Mouse (Mus musculus) heart, postnatal 36 days (tissue): ENCODE data around the gene Rexo1. TPM values are rescaled to one million over a fixed set of nuclear protein-coding genes. Genes with fewer than 3 reads are reported as not detected.
A peak's percentile ranks its signal among the peaks of the same experiment; 100 is the strongest.

Experiments used
- DNase-seq, 2 experiments: peaks; one replicate each; pipeline ENCODE4 v3.0.0; 2021 to 2022
- intact Hi-C: fragments of 180-260 bp; cut with DNase I; formaldehyde crosslinking; loops from one replicate; pipeline ENCODE4 v1.15.1; 2025
- total RNA-seq, 2 experiments: library from RNA; stranded (reverse); gene quantifications; 2 replicates each; pipeline ENCODE4 v1.2.3; 2021

Gene Rexo1
- total RNA-seq, 2 experiments from 2014 or later: 12.3 to 13.7 TPM

GRCm38 (mm10) chr10:80560621-80561020, 739 bp downstream of the Rexo1 start:
- intact Hi-C loops: no loop called here
- DNase-seq: no peak

- intact Hi-C loops: no loop called here
- DNase-seq: no peak
Measured at GRCm38 (mm10) chr10:80559431-80559830, 1.9 kb downstream of the Rexo1 start.

- intact Hi-C loops: loop anchor here (2.0 kb wide), 1 partner anchor 49 kb away; no protein-coding TSS in a partner anchor
Measured at GRCm38 (mm10) chr10:80557346-80557965, 3.9 kb downstream of the Rexo1 start.

GRCm38 (mm10) chr10:80553997-80554396, 7.4 kb downstream of the Rexo1 start:
- no peak for DNase-seq
- intact Hi-C loops: loop anchor here (5.0 kb wide), 1 partner anchor 177 kb away; no protein-coding TSS in a partner anchor

More at GRCm38 (mm10) chr10:80557346-80557965, 3.9 kb downstream of the Rexo1 start:
- peak; percentile 78 to 83 for DNase-seq

GRCm38 (mm10) chr10:80553575-80553974, 7.8 kb downstream of the Rexo1 start:
- intact Hi-C loops: loop anchor here (5.0 kb wide), 1 partner anchor 176 kb away; no protein-coding TSS in a partner anchor
- DNase-seq: no peak

- intact Hi-C loops: loop anchor here (5.0 kb wide), 1 partner anchor 175 kb away; no protein-coding TSS in a partner anchor
- no peak for DNase-seq
Measured at GRCm38 (mm10) chr10:80552364-80552763, 9.0 kb downstream of the Rexo1 start.

GRCm38 (mm10) chr10:80549279-80549678, 12.1 kb downstream of the Rexo1 start:
- intact Hi-C loops: no loop called here
- no peak for DNase-seq

GRCm38 (mm10) chr10:80548428-80549006, 12.8 kb downstream of the Rexo1 start:
- DNase-seq: peak; percentile 64 to 69
- intact Hi-C loops: no loop called here

- DNase-seq: no peak
- intact Hi-C loops: no loop called here
Measured at GRCm38 (mm10) chr10:80547539-80547938, 13.8 kb downstream of the Rexo1 start.

GRCm38 (mm10) chr10:80546945-80547344, 14.4 kb downstream of the Rexo1 start:
- intact Hi-C loops: no loop called here
- no peak for DNase-seq

- intact Hi-C loops: no loop called here
- no peak for DNase-seq
Measured at GRCm38 (mm10) chr10:80545590-80545989, 15.8 kb downstream of the Rexo1 start.

- DNase-seq: no peak
- intact Hi-C loops: no loop called here
Measured at GRCm38 (mm10) chr10:80543873-80544272, 17.5 kb downstream of the Rexo1 start.

- intact Hi-C loops: loop anchor here (5.0 kb wide), 1 partner anchor 172 kb away; no protein-coding TSS in a partner anchor
- DNase-seq: no peak
Measured at GRCm38 (mm10) chr10:80539493-80539892, 21.9 kb downstream of the Rexo1 start.

- intact Hi-C loops: loop anchor here (5.0 kb wide), 1 partner anchor 172 kb away; no protein-coding TSS in a partner anchor
- peak; percentile 37 to 58 for DNase-seq
Measured at GRCm38 (mm10) chr10:80538710-80539394, 22.5 kb downstream of the Rexo1 start, which contains the start of gene Atp8b3. Gene Atp8b3, minus strand, starts transcription at chr10:80539124.

- intact Hi-C loops: loop anchor here (5.0 kb wide), 1 partner anchor 171 kb away; no protein-coding TSS in a partner anchor
- DNase-seq: no peak
Measured at GRCm38 (mm10) chr10:80538180-80538579, 23.2 kb downstream of the Rexo1 start.

GRCm38 (mm10) chr10:80535711-80536110, 25.6 kb downstream of the Rexo1 start:
- no peak for DNase-seq
- intact Hi-C loops: loop anchor here (5.0 kb wide), 1 partner anchor 168 kb away; no protein-coding TSS in a partner anchor

- DNase-seq: no peak
- intact Hi-C loops: loop anchor here (5.0 kb wide), 1 partner anchor 168 kb away; no protein-coding TSS in a partner anchor
Measured at GRCm38 (mm10) chr10:80535071-80535470, 26.3 kb downstream of the Rexo1 start.

- intact Hi-C loops: no loop called here
- DNase-seq: no peak
Measured at GRCm38 (mm10) chr10:80533704-80534103, 27.7 kb downstream of the Rexo1 start.

- DNase-seq: no peak
- intact Hi-C loops: no loop called here
Measured at GRCm38 (mm10) chr10:80532783-80533182, 28.6 kb downstream of the Rexo1 start.

GRCm38 (mm10) chr10:80526172-80526571, 35.2 kb downstream of the Rexo1 start:
- intact Hi-C loops: no loop called here

GRCm38 (mm10) chr10:80523299-80523698, 38.1 kb downstream of the Rexo1 start:
- DNase-seq: no peak
- intact Hi-C loops: no loop called here

More at GRCm38 (mm10) chr10:80526172-80526571, 35.2 kb downstream of the Rexo1 start:
- DNase-seq: no peak
